Mouse (Mus musculus): ENCODE results near the gene Zbed4.

DNA sequence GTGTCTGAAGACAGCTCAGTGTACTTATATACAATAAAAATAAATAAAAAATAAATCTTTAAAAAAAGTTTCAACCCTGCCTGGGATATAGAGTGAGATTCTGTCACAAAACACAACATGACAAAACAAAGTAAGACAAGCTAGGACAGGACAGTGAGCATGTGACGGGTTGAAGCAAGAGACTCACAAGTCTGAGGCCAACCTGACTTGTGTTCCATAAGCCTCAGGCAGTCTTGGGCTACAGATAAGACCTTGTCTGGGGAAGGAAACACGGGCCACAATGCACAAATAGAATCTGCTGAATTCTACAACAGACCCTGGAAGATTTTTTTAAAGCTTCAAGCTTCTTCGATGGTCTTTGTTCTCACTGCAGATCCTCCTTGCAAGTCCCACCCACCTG is 24.3 kb upstream of the Zbed4 start:
- TF ChIP-seq CTCF (IDR thresholded peaks at IDR 0.05; ENCODE audit: borderline replicate concordance, control insufficient read depth, extremely low read depth, insufficient read depth, low read length, poor library complexity) = no peak
- TF ChIP-seq POLR2A (IDR thresholded peaks at IDR 0.05; ENCODE audit: control insufficient read depth, extremely low read depth, insufficient read depth, low read length, poor library complexity) = no peak
